Mouse (Mus musculus): Measurements from ENCODE around the gene Kcnj9. TPM values are rescaled to one million over a fixed set of nuclear protein-coding genes. Genes with fewer than 3 reads are reported as not detected.
A peak's percentile ranks its signal among the peaks of the same experiment; 100 is the strongest.

The Kcnj9 gene
- total RNA-seq, 2 experiments from 2014 or later, result 0.22 TPM; not detected in 1

DNA sequence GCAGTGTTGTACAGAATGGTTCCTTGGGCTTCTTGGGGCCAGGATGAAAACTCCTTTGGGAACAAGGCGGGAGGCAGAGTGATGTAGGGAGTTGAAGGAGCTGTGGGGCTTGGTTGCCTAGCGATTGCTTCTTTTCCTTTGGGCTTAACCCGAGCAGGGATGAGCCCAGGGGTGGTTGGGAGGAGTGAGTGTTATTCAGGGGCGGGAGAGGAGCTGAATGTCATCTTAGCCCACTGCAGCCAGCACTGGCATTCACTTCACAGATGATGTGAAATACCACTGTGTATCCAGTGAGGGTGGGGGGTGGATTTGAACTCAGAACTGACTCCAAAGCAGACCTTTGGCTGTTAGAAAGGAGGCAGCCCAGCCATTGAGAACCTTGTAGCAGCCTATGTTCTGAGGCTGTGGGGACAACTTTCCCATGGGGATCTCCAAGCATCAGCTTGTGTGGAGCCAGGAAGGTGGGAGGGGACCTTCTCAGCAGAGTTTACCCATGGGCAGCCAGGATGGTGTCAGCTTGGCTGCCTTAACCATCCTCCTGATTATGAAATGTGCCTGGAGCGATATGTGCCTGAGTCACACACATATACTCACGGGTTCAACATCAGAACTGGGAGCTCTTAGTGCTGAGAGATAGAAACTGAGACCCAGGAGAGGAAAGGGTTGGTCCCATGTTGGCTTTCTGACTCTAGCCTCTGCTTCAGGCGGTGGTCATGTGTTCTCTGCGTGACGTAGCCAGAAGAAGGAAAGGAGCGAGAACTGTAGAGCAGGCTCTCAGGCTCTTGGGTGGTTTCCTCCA is 15.3 kb downstream of the Kcnj9 start:
- DNase-seq (ENCODE audit: low spot score in 2 of 2), result no peak

DNA sequence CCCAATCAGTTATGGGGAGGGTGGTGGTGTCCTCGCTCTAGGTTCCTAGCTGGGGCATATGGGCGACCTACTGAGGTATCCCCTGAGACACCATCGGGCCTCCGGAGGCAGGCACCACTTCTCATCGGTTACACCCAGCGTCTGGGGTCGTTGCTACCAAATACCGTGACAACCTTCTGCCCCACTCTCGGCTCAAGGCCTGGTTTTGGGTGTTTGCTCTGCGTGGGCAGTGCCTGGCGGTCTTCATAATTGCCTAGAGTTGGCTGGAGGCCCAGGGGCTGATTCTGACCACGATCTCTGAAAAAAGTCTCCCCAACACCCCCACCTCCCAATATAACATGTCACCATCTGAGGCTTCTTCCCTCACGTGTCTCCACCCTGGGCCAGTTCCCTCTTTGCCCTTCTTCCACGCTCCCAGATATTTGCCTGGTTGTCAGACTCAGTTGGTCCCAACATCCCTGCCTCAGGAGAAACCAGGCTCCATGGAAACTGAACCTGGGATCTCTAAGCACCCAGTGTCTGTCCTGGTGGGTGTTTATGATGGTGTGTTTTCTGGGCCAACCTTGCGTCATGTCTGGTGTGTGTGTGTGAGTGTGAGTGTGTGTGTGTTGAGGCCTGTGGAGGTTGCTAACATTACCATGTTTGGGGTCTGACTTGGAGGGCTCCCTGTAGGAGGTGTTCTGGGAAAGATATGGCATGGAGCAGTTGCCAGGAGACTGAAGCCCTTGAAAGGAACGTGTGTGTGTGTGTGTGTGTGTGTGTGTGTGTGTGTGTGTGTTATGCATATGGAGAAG is 16.2 kb downstream of the Kcnj9 start:
- DNase-seq (ENCODE audit: low spot score in 2 of 2), result peak in 1 of 2 experiments; percentile 29

DNA sequence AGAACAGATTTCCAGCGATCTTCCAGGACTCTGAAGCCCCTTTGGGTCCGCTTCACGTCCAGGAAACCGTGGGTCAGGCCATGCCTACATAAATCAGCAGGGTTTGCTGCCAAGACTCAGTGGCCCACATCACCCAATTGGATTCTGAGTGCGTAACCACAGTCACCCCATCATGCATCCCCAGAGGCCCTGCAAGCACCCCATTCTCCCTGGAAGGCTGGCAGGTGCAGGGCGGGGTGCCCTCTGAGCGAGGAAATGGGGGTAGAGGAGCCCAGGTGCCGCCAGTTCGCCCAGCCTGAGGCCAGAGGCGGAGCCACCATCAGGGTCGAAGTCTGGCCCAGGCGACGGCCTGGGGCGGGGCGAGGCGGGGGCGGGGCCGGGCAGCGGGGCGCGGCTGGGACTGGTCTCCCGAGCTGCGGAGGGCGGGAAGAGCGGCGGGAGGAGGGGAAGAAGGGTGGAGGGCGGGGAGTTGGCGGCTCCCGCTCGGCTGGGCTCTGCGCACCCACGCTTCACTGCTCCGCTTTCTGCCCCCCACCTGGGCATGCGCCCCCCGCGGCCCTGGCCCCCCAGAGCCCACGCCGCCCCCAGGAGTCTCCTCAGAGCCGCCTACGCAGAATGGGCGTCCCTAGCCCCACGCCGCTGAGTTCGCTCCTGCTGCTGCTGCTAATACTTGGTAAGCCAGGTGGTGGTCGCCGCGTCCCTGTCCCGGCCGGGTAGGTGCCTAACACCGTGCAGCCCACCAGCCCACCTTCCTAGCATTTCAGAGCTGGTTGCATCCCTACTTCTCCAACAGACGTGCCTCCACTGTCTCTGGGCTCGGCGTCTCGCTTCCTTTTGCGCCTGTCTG is 17.0 kb downstream of the Kcnj9 start:
- peak; percentile 84 to 86 for DNase-seq (ENCODE audit: low spot score in 2 of 2)

DNA sequence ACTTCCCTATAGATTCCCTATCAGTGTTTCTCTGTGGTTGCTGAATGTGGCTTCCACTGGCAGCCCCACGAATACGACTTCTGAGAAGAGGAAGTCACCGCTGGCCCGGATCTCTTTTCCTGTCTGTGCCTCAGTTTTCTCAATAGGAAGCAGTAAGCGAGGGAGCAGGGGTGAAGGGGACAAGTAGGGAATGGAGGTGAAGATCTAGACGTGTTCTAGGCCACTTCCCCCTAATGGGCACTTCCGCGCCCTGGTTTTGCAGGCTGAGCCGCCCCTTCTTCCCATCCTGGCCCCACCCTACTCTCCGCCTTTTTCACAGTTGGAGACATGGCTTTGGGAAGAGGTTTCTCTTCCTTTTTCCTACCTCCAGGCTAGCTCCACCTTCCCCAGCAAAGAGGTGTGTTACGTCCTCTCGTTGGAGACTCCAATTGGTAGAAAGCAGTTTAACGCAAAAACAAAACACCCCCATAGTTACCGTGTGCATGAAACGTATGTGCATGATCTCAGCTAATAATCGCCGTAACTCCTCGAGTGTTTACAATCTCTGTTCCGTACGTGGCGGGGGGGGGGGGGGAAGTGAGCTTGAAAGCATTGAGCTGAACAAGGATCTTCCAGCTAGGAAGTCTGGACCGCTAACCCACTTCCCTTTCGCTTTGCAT is 17.7 kb downstream of the Kcnj9 start:
- peak; percentile 45 to 57 for DNase-seq (ENCODE audit: low spot score in 2 of 2)

DNA sequence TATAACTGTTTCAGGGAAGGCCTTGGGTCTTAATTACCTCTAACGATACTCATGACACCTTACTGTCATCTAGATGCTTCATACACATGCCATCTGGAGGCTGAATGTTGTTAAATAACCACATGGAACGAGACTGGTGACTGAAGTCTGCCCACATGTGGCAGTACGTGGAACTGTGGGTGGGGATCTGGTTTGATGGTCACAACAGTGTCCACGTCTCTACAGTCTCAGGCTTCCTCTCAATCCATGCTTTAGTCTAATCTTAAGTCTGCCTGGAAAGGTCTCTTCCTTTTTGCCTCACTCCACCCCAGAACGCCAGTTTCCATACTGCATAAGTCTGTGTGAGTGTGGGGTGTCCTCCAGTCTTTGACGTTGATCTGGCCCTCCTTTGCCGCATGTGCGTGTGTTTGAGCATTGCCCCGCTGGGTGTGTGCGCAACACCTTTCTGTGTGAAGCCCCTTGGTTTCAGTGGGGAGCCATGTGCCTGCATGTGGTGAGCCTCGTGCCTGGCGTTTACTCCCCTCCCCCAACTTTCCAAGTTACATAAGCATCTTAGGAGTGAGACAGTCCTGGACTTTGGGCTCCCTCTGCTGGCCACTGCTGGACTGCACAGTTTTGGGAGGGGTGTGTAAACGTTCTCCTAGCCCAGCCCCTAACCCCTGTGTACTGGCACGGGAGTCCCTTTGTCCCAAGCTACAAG is 19.3 kb downstream of the Kcnj9 start:
- peak; percentile 91 for DNase-seq (ENCODE audit: low spot score in 2 of 2)

DNA sequence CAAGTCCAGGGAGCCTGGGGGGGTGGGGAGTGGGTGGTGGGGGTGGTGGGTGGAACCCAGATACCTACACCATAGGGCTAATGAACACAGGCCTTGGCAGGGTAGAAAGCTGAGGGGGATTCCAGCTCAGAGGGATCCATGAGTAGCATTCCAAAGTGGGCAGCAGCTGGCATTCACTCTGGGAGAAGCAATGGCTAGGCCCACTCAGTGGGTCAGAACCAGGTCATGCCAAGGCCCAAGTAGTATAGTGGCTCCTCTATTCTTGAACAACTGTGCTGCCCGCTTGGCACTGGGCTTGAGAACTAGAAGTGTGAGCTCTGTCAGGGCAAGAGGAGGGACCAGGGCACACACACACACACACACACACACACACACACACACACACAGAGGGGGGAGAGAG is 20.7 kb downstream of the Kcnj9 start:
- DNase-seq (ENCODE audit: low spot score in 2 of 2), result no peak

DNA sequence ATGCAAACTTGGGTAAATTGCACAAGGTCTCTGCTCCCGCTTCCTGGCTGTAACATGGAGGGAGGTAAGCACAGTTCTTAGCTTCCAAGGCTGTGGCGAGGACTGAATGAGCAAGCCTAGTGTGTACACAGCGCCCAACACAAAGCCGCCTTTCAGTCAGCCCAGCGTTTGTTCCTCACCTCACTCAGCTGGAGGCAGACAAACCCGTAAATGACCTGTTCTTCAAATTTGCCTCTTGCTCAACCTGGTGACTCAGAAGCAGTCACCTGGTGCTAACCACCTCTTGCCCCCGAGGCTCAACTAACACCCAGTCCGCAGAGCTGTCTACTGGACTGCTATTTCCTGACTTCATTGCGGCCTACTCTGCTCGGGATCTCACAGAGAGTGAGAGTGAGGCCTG is 21.2 kb downstream of the Kcnj9 start:
- no peak for DNase-seq (ENCODE audit: low spot score in 2 of 2)

DNA sequence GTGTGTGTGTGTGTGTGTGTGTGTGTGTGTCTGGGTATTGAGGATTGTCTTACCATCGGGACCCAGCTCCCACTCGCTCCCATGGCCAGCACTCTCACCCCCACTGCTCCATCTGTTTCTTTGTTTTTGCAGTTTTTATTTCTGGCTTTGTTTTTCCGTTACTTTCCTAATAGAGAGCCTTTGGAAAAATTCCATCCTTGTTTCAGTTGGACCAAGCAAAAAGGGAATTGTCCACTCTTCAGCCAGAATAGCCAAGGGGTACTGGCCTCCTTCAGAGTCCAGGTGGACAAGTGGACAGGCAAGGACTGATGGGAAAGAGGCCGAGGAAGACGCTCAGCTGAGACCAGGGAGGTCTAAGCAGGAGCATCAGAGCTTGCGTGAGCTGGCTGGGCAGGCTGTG is 22.2 kb downstream of the Kcnj9 start:
- DNase-seq (ENCODE audit: low spot score in 2 of 2), result no peak

DNA sequence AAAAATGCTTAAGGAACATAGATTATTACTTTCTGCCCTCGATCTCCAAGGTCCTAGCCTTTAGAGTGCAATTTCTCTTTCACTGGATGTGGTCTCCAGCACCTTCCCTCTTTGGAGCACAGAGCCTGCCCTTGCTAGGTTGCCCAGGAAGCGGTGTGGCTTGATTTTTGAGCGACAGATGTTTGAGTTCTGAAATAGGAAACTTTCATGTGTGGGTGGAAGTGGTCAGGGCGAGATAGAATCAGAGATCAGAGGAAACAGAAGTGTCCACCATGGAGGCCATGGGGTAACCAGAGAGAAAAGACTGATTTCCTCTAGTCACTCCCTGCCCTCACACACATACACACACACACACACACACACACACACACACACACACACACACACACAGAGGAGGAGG is 22.9 kb downstream of the Kcnj9 start:
- DNase-seq (ENCODE audit: low spot score in 2 of 2), result no peak

DNA sequence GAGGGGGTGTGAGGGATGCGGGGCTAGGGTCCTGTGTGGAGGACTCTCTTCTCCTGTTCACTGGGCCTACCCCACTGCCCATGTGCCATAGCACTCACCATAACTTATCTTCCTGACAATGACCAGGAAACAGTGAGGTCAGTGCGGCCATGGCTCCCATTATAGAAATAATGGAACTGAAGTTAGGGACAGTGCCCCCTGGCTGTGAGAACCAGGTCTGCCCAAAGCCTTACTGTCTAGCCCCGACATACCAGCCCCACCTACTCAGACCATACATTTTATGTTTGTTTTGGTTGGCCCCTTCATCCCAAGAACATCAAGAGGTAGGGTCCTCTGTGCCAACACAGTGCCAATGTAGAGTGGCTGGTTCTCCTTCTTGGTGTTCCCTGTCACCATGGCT is 23.5 kb downstream of the Kcnj9 start:
- DNase-seq (ENCODE audit: low spot score in 2 of 2), result no peak

DNA sequence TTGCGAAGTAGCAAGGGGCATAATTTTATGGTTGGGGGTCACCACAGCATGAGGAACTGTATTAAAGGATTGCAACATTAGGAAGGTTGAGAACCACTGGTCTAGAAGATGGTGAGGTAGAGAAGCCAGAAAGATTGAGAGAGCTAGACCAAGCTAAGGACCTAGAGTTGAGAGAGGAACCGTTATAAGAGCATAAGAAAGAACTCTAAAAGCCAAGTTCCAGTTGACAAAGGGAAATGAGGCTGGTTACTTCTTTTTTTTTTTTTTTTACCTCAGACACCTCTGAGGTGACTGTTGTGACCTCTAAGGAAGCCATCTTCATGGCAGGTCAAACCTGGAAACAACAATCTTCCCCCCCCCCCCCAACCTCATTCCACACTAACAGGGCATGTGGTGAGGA is 24.0 kb downstream of the Kcnj9 start:
- DNase-seq (ENCODE audit: low spot score in 2 of 2), result no peak

DNA sequence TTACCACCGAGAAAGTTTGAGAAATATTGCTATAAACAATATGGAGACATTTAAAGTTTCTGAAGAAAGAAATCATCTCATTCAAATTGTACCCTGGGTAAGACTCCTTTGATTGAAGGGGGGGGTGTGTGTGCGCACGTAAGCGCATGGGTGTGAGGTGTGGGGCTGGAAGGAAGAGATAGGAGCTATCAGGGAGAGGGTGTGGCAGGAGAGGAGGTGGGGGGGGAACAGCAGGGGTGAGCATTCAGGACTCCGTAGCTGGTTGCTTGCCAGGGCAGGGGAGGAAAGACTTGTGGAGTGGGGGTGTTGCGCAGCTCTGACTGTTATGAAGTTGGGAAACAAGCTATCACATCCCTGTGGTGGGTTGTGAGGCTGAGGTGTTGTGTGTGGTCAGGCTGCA is 24.7 kb downstream of the Kcnj9 start:
- no peak for DNase-seq (ENCODE audit: low spot score in 2 of 2)

DNA sequence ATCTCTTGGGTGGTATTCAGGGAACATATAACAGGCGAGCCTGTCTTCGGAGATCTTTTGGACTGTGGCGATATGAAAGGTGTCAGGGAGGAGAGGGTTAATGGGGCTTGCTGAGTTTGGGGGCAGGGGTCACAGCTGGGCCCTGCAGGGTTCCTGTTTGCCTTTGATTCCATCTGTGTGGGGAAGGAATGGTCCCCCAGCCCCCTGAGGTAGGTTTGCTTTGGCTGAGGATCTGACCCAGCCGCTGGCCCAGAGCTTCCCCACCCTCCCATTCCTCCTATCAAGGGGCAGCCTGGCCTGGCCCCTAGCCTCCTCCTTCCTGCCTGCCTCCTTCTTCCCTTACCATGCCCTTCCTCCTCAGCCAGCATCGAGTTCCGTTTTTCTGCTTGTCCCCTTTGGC is 26.3 kb downstream of the Kcnj9 start:
- no peak for DNase-seq (ENCODE audit: low spot score in 2 of 2)

DNA sequence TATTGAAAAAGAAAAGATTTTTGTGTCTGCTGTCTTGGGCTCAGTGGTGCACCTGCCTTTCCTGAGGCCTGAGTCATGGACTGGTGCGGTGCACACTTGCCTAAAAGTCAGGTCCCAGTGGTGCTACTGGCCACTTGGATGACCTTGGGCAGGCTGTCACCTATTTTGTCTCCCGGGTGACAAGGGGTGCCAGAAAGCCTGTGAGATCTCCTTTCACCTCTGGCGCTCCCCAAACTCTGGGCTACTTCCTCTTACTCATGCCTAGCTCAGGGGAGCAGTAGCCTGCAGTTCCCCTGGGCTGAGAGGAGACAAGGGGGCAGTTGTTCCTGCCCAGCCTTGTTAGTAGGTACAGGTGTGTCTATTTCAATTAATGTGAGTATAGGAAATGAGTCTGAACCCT is 26.8 kb downstream of the Kcnj9 start:
- no peak for DNase-seq (ENCODE audit: low spot score in 2 of 2)

DNA sequence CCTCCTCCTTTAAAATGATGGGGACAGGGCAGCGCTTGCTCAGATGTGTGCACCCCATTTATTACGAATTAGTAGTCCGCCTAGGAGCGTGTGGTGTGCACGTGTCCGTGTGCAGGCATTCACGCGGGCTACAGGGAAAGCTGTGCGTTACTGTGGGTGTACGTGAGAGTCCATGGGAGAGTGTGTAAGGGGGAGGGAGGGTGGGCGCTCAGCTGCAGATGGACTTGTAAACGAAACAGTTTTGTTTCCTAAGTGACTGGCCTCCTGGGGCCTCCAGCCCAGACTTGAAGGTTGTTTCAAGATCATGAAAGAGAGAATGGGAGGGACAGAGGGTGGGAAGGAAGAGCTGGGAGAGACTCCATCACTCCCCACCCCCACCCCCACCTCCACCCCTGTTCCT is 27.9 kb downstream of the Kcnj9 start:
- DNase-seq (ENCODE audit: low spot score in 2 of 2), result no peak

DNA sequence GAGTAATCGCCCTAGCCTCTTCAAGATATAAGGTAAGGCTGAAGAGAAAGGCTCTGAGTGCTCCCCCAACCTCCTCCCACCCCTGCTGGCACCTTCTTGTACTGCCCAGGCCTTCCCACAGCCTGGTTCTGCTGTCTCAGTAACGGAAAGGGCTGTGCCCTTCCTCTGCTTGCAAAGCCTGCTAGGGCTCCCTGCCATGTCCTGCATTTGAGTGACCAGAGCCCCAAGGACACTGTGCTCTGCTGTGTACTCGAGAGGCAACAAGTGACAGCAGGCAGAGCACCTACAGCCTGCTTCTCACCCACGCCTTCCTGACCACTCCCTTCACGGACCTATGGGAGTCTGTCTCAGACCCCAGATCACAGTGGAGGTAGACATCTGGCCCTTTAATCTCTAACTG is 28.9 kb downstream of the Kcnj9 start:
- peak in 1 of 2 experiments; percentile 44 for DNase-seq (ENCODE audit: low spot score in 2 of 2)

DNA sequence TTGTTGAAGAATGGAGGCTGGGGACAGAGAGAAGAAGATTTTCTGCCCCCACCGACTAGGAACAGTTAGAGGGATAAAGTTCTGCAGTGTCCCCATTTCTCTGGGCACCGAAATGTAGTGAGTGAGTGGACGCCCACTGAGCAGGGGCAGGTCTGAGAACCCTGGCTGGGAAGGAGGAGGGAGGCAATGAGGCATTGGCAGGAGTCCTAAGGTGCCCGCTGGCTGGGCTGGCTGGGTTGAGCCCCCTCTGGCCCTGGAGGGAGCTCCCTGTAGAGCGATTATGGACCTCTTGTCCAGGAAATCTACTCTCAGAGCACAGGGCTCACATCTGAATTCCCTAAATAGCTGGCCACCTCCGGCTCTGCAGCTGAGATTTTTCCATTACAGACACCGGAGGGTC is 29.6 kb downstream of the Kcnj9 start:
- no peak for DNase-seq (ENCODE audit: low spot score in 2 of 2)

DNA sequence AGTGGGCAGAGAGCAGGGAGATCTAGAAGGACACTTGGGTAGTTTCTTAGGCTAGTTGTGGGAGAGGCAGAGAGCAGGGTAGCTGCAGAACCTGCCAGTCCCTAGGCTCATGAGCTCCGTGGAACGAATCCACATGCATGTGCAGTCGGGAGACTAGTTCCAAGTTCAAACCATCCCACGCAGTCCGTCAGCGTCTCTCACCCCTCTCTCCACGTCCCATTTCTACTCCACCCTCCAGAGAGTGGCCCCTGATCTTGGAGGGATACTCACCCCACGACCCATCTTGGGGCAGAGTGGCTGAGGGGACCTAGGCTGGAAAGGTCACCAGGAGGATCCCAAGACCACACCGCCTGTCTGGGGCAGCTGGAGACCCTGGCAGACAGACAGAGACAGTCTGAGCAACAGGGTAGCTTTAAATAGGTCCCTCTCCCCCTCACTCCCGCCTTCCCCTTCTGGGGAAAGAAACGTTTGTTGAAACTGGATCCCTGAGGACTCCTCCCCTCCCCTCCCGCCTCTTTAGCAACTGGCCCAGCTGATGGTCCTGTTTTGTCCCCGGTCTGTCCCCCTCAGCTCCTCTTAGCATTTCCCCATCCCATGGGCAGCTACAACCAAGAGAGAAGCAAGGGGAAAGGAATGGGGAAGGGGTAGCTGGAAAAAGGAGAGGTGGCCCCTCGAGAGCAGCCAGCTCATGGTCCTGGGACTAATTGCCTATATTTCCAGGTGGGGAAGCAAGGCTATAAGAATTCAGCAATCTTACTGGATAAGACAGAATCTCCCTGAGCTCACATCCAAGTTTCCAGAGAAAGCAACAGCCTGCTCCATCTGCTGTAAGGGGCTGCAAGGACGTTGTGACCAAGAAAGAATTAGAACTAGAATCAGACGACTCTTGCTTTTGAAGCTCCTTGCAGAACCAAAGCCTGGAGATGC is 31.2 kb downstream of the Kcnj9 start, which contains the start of gene Atp1a2:
TSS of gene Atp1a2 (minus strand) at position 454 of the 927 bp plus-strand sequence.
- DNase-seq (ENCODE audit: low spot score in 2 of 2), result no peak

DNA sequence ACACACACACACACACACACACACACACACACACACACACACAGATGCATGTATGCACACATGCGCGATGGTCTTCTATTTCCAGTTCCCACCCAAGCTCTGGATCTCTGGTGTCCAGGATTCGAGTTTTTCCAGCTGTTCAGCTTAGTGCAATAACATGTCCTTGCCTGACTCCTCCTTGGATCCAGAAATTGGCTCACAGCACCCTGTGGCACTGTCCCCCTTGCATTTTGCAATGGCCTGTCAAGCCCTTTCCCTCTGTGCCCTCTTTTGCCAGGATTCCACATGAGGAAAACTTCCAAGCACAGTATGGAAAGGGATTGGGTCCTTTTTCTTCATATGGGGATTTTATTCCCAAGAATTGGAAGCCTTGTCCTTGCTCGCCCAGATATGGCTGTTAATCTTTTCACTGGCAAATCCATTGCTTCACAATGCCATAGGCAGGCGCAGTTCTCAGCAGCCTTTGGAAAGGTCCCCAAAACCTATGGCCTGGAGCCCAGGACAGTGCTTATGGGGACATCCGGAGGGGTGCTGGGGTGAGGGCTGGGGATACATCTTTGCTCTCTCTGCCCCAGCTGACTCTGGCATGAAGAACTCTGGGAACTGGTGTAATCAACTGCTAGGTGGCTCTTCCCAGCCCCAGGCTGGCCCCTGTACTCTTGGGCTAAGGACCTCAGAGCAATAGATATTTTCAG is 32.2 kb downstream of the Kcnj9 start:
- no peak for DNase-seq (ENCODE audit: low spot score in 2 of 2)

Data from adrenal gland, adult 18-20 months (tissue).